Mouse (Mus musculus): ENCODE data around the gene Gm44973. TPM values are rescaled to one million over a fixed set of nuclear protein-coding genes. Genes with fewer than 3 reads are reported as not detected.

Gm44973 gene
- polyA plus RNA-seq, 2 experiments, result 0.03 to 1.9 TPM

GRCm38 (mm10) chr7:5037467-5037866, 22.2 kb downstream of the Gm44973 start:
- Histone ChIP-seq H3K27ac (peak overlapping the region; percentile 84), H3K9me3 (ENCODE audit: control insufficient read depth, low read length) (no peaks in the 10 kb centered on the region), H3K36me3 (replicated peaks; ENCODE audit: control insufficient read depth, insufficient read depth, low read depth) (no peaks in the 10 kb centered on the region), H3K4me3 (ENCODE audit: insufficient read depth in 1 of 2, low read depth in 2 of 2, low read length in 2 of 2) (peak overlapping the region in 1 of 2 experiments; percentile 85; a peak in 1 of 4 replicates), H3K9ac (replicated peaks) (no peak overlapping the region), H3K4me2 (ENCODE audit: low read depth) (peak overlapping the region; percentile 57), H3K27me3 (ENCODE audit: control insufficient read depth, insufficient read depth, low read length) (no peaks in the 10 kb centered on the region), H3K4me1 (replicated peaks; ENCODE audit: control insufficient read depth in 2 of 2, insufficient read depth in 2 of 2, low read length in 1 of 2) (peaks cover 9 to 17% of the 10 kb centered on the region in 2 experiments)
- no peak for ATAC-seq (ENCODE audit: insufficient read depth)
- TF ChIP-seq CTCF (IDR thresholded peaks at IDR 0.05; ENCODE audit: low read depth), result no peak
- no peak for TF ChIP-seq EP300 (IDR thresholded peaks at IDR 0.05; ENCODE audit: low read depth)
- WGBS (ENCODE audit: insufficient replicate concordance), result 64% methylated on average over 8 of the region's 8 CpGs
- DNase-seq (ENCODE audit: low read depth in 3 of 3, low spot score in 3 of 3), result no peak

- Histone ChIP-seq H3K27ac (peak within 1 kb of the TSS; percentile 84), H3K4me2 (ENCODE audit: low read depth) (peak within 1 kb of the TSS; percentile 57), H3K4me3 (ENCODE audit: insufficient read depth in 1 of 2, low read depth in 2 of 2, low read length in 2 of 2) (peak within 1 kb of the TSS; percentile 82 to 85), H3K36me3 (replicated peaks; ENCODE audit: control insufficient read depth, insufficient read depth, low read depth) (no peaks in the 10 kb centered on the region), H3K9ac (replicated peaks) (peak within 1 kb of the TSS; percentile 86), H3K9me3 (ENCODE audit: control insufficient read depth, low read length) (no peaks in the 10 kb centered on the region), H3K27me3 (ENCODE audit: control insufficient read depth, insufficient read depth, low read length) (no peaks in the 10 kb centered on the region), H3K4me1 (replicated peaks; ENCODE audit: control insufficient read depth in 2 of 2, insufficient read depth in 2 of 2, low read length in 1 of 2) (peaks cover 9 to 17% of the 10 kb centered on the region in 2 experiments)
- WGBS (ENCODE audit: insufficient replicate concordance), result under 1% methylated on average over 48 of the region's 48 CpGs
- DNase-seq (ENCODE audit: low read depth in 3 of 3, low spot score in 3 of 3) (peak; percentile 80 to 85 (median 84)), ATAC-seq (ENCODE audit: insufficient read depth) (peak; percentile 99)
- no peak for TF ChIP-seq EP300 (IDR thresholded peaks at IDR 0.05; ENCODE audit: low read depth)
- no peak for TF ChIP-seq CTCF (IDR thresholded peaks at IDR 0.05; ENCODE audit: low read depth)
Observed at GRCm38 (mm10) chr7:5038109-5038732, 22.9 kb downstream of the Gm44973 start, which contains the start of gene Zfp784. Zfp784 (minus strand) TSS chr7:5038446.

- Histone ChIP-seq H3K9ac (replicated peaks) (peak overlapping the region; percentile 86), H3K9me3 (ENCODE audit: control insufficient read depth, low read length) (no peaks in the 10 kb centered on the region), H3K4me2 (ENCODE audit: low read depth) (peak overlapping the region; percentile 57), H3K4me1 (replicated peaks; ENCODE audit: control insufficient read depth in 2 of 2, insufficient read depth in 2 of 2, low read length in 1 of 2) (peaks cover 9 to 17% of the 10 kb centered on the region in 2 experiments), H3K4me3 (ENCODE audit: insufficient read depth in 1 of 2, low read depth in 2 of 2, low read length in 2 of 2) (peak overlapping the region; percentile 82 to 85), H3K27ac (peak overlapping the region; percentile 84), H3K36me3 (replicated peaks; ENCODE audit: control insufficient read depth, insufficient read depth, low read depth) (no peaks in the 10 kb centered on the region), H3K27me3 (ENCODE audit: control insufficient read depth, insufficient read depth, low read length) (no peaks in the 10 kb centered on the region)
- DNase-seq (ENCODE audit: low read depth in 3 of 3, low spot score in 3 of 3) (peak in 1 of 3 experiments; percentile 31), ATAC-seq (ENCODE audit: insufficient read depth) (no peak)
- TF ChIP-seq EP300 (IDR thresholded peaks at IDR 0.05; ENCODE audit: low read depth), result no peak
- no peak for TF ChIP-seq CTCF (IDR thresholded peaks at IDR 0.05; ENCODE audit: low read depth)
- 26% methylated on average over 5 of the region's 5 CpGs for WGBS (ENCODE audit: insufficient replicate concordance)
Observed at GRCm38 (mm10) chr7:5038940-5039339, 23.6 kb downstream of the Gm44973 start.

DNA sequence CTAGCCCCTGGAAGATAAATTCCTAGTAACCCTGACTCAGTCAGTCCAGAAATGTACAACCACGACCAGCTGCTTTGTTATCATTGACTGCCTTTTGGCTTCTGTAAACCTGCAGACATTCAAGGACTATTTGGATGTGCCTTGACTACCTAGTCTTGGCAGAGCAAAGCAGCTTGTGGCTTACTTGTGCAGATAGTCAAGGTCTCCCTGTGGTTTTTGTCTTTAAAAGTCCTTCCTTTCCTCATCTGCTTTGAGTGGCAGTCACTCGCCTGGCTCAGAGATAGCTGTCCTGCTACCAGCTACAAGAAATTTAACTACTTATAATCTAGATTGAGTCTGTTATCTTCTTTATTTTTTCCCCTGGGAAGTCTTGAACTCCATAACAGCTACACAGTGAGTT, 29.7 kb downstream of the Gm44973 start:
- H3K9me3 ChIP-seq (ENCODE audit: control insufficient read depth, low read length), result no peaks in the 10 kb centered on the region
- no peaks in the 10 kb centered on the region for H3K36me3 ChIP-seq (replicated peaks; ENCODE audit: control insufficient read depth, insufficient read depth, low read depth)
- ATAC-seq (ENCODE audit: insufficient read depth), result no peak
- TF ChIP-seq CTCF (IDR thresholded peaks at IDR 0.05; ENCODE audit: low read depth), result no peak
- no peak for TF ChIP-seq EP300 (IDR thresholded peaks at IDR 0.05; ENCODE audit: low read depth)
- no peak overlapping the region for H3K4me3 ChIP-seq (ENCODE audit: insufficient read depth in 1 of 2, low read depth in 2 of 2, low read length in 2 of 2)
- DNase-seq (ENCODE audit: low read depth in 3 of 3, low spot score in 3 of 3), result no peak
- peaks cover 6% of the 10 kb centered on the region for H3K27me3 ChIP-seq (ENCODE audit: control insufficient read depth, insufficient read depth, low read length)
- H3K27ac ChIP-seq, result no peak overlapping the region
- 11% methylated on average over 2 of the region's 2 CpGs for WGBS (ENCODE audit: insufficient replicate concordance)
- H3K4me1 ChIP-seq (replicated peaks; ENCODE audit: control insufficient read depth in 2 of 2, insufficient read depth in 2 of 2, low read length in 1 of 2), result peaks cover 0 to 2% of the 10 kb centered on the region in 2 experiments; a peak in 1 of 4 replicates
- H3K4me2 ChIP-seq (ENCODE audit: low read depth), result no peak overlapping the region
- no peak overlapping the region for H3K9ac ChIP-seq (replicated peaks)

- DNase-seq (ENCODE audit: low read depth in 3 of 3, low spot score in 3 of 3) (no peak), ATAC-seq (ENCODE audit: insufficient read depth) (no peak)
- Histone ChIP-seq H3K9me3 (ENCODE audit: control insufficient read depth, low read length) (no peaks in the 10 kb centered on the region), H3K4me2 (ENCODE audit: low read depth) (no peak overlapping the region), H3K4me3 (ENCODE audit: insufficient read depth in 1 of 2, low read depth in 2 of 2, low read length in 2 of 2) (no peak overlapping the region), H3K27me3 (ENCODE audit: control insufficient read depth, insufficient read depth, low read length) (peaks cover 18% of the 10 kb centered on the region), H3K36me3 (replicated peaks; ENCODE audit: control insufficient read depth, insufficient read depth, low read depth) (no peaks in the 10 kb centered on the region), H3K27ac (no peak overlapping the region), H3K4me1 (replicated peaks; ENCODE audit: control insufficient read depth in 2 of 2, insufficient read depth in 2 of 2, low read length in 1 of 2) (peaks cover 0 to 4% of the 10 kb centered on the region in 2 experiments; a peak in 2 of 4 replicates), H3K9ac (replicated peaks) (no peak overlapping the region; the same call in 1 of the 2 replicates)
- TF ChIP-seq CTCF (IDR thresholded peaks at IDR 0.05; ENCODE audit: low read depth) (0 out of 2 replicates have a peak, but pooled peaks have one; percentile 4), EP300 (IDR thresholded peaks at IDR 0.05; ENCODE audit: low read depth) (no peak)
- 63% methylated on average over 2 of the region's 2 CpGs for WGBS (ENCODE audit: insufficient replicate concordance)
Observed at GRCm38 (mm10) chr7:5046112-5046511, 30.8 kb downstream of the Gm44973 start.
